Mouse (Mus musculus) lung, postnatal 4 days (tissue): ENCODE data around the gene Gm7138.
"Not testable (repeated sequence)": the region's sequence is repeated elsewhere in the genome, so short reads cannot be mapped to it uniquely, and the experiment has no call there.

Experiments used
- DNase-seq, 2 experiments: peaks; one replicate each; pipeline ENCODE4 v3.0.0; 2021

Gm7138 gene

GRCm38 (mm10) chr10:77776844-77777243, at the start of gene Gm7138:
TSS of gene Gm7138 (minus strand) at chr10:77776944.
- not testable (repeated sequence) for DNase-seq

GRCm38 (mm10) chr10:77819203-77819602, 42.5 kb upstream of the Gm7138 start:
- no peak for DNase-seq

- no peak for DNase-seq
Observed at GRCm38 (mm10) chr10:77818523-77818922, 41.8 kb upstream of the Gm7138 start.

- peak in 1 of 2 experiments; percentile 34 for DNase-seq
Observed at GRCm38 (mm10) chr10:77815514-77815913, 38.8 kb upstream of the Gm7138 start.

GRCm38 (mm10) chr10:77814382-77814781, 37.6 kb upstream of the Gm7138 start, which contains the start of gene Gm2696:
TSS of gene Gm2696 (plus strand) at chr10:77814682.
- no peak for DNase-seq

- DNase-seq, result no peak
Observed at GRCm38 (mm10) chr10:77811743-77812142, 35.0 kb upstream of the Gm7138 start, which contains the start of gene Gm9507. TSS of gene Gm9507 (minus strand) at chr10:77811843.

- no peak for DNase-seq
Observed at GRCm38 (mm10) chr10:77804095-77804494, 27.4 kb upstream of the Gm7138 start.

- no peak for DNase-seq
Observed at GRCm38 (mm10) chr10:77798921-77799508, 22.3 kb upstream of the Gm7138 start, which contains the start of gene Gm19668. TSS of gene Gm19668 (minus strand) at chr10:77799133.

- peak in 1 of 2 experiments; percentile 52 for DNase-seq
Observed at GRCm38 (mm10) chr10:77798164-77798920, 21.6 kb upstream of the Gm7138 start.

GRCm38 (mm10) chr10:77797677-77798076, 20.9 kb upstream of the Gm7138 start:
- no peak for DNase-seq

- no peak for DNase-seq
Observed at GRCm38 (mm10) chr10:77794976-77795375, 18.2 kb upstream of the Gm7138 start, which contains the start of gene Gm9639. TSS of gene Gm9639 (minus strand) at chr10:77795076.

- DNase-seq, result no peak
Observed at GRCm38 (mm10) chr10:77788621-77789020, 11.9 kb upstream of the Gm7138 start.

GRCm38 (mm10) chr10:77787876-77788275, 11.1 kb upstream of the Gm7138 start, which contains the start of gene Gm7137:
TSS of gene Gm7137 (minus strand) at chr10:77788200.
- not testable (repeated sequence) for DNase-seq

- not testable (repeated sequence) for DNase-seq
Observed at GRCm38 (mm10) chr10:77783396-77783795, 6.7 kb upstream of the Gm7138 start.

- not testable (repeated sequence) for DNase-seq
Observed at GRCm38 (mm10) chr10:77782442-77782841, 5.7 kb upstream of the Gm7138 start, which contains the start of gene Gm3250. TSS of gene Gm3250 (minus strand) at chr10:77782542.

GRCm38 (mm10) chr10:77772142-77772541, 4.6 kb downstream of the Gm7138 start:
- DNase-seq, result not testable (repeated sequence)

GRCm38 (mm10) chr10:77771225-77771624, 5.5 kb downstream of the Gm7138 start, which contains the start of gene Gm3238:
TSS of gene Gm3238 (minus strand) at chr10:77771325.
- DNase-seq, result not testable (repeated sequence)

- no peak for DNase-seq
Observed at GRCm38 (mm10) chr10:77769727-77770126, 7.0 kb downstream of the Gm7138 start.

- DNase-seq, result not testable (repeated sequence)
Observed at GRCm38 (mm10) chr10:77759582-77759981, 17.2 kb downstream of the Gm7138 start, which contains the start of gene Gm3233. TSS of gene Gm3233 (minus strand) at chr10:77759682.

- no peak for DNase-seq
Observed at GRCm38 (mm10) chr10:77753448-77753847, 23.3 kb downstream of the Gm7138 start.

GRCm38 (mm10) chr10:77752312-77752711, 24.4 kb downstream of the Gm7138 start:
- DNase-seq, result not testable (repeated sequence)

- not testable (repeated sequence) for DNase-seq
Observed at GRCm38 (mm10) chr10:77751254-77751653, 25.5 kb downstream of the Gm7138 start, which contains the start of gene Gm9736. TSS of gene Gm9736 (minus strand) at chr10:77751354.

- DNase-seq, result not testable (repeated sequence)
Observed at GRCm38 (mm10) chr10:77750686-77751085, 26.1 kb downstream of the Gm7138 start.
